Mouse (Mus musculus): ENCODE data around the gene Stard3. TPM values are rescaled to one million over a fixed set of nuclear protein-coding genes. Genes with fewer than 3 reads are reported as not detected.

Stard3 gene
- polyA plus RNA-seq, 1 experiment from 2014 or later, result 52.8 TPM

- H3K27me3 ChIP-seq (replicated peaks; ENCODE audit: control insufficient read depth, insufficient read depth, low read length), result peaks cover 46% of the 10 kb centered on the region
- WGBS, result 1% methylated on average over 30 of the region's 30 CpGs
- peaks cover 68% of the 10 kb centered on the region for H3K4me1 ChIP-seq (replicated peaks; ENCODE audit: control insufficient read depth, insufficient read depth, low read length)
- H3K9ac ChIP-seq (replicated peaks; ENCODE audit: low read depth, low read length), result peak overlapping the region; percentile 63
- no peaks in the 10 kb centered on the region for H3K9me3 ChIP-seq (ENCODE audit: control insufficient read depth, low read length)
- peak overlapping the region; percentile 75 for H3K4me2 ChIP-seq (ENCODE audit: low read length)
- H3K4me3 ChIP-seq (replicated peaks; ENCODE audit: low read length), result peak overlapping the region; percentile 35
- H3K27ac ChIP-seq (ENCODE audit: low read length), result peak overlapping the region; percentile 97
- ATAC-seq, result peak; percentile 34
- no peaks in the 10 kb centered on the region for H3K36me3 ChIP-seq (ENCODE audit: control insufficient read depth, insufficient read depth)
Measured at GRCm38 (mm10) chr11:98320806-98321676, 37.1 kb upstream of the Stard3 start.

GRCm38 (mm10) chr11:98321677-98322003 lies 36.5 kb upstream of the Stard3 start:
- WGBS, result 7% methylated on average over 5 of the region's 5 CpGs
- H3K4me3 ChIP-seq (replicated peaks; ENCODE audit: low read length), result no peak overlapping the region
- peak overlapping the region; percentile 97 for H3K27ac ChIP-seq (ENCODE audit: low read length)

GRCm38 (mm10) chr11:98322159-98322558 lies 36.0 kb upstream of the Stard3 start:
- peaks cover 40% of the 10 kb centered on the region for H3K27me3 ChIP-seq (replicated peaks; ENCODE audit: control insufficient read depth, insufficient read depth, low read length)
- WGBS, result 5% methylated on average over 1 of the region's 1 CpGs
- H3K4me1 ChIP-seq (replicated peaks; ENCODE audit: control insufficient read depth, insufficient read depth, low read length), result peaks cover 61% of the 10 kb centered on the region
- peak overlapping the region; percentile 99; the same call in 1 of the 2 replicates for H3K27ac ChIP-seq (ENCODE audit: low read length)
- H3K36me3 ChIP-seq (ENCODE audit: control insufficient read depth, insufficient read depth), result no peaks in the 10 kb centered on the region
- no peak overlapping the region for H3K4me3 ChIP-seq (replicated peaks; ENCODE audit: low read length)
- no peak overlapping the region for H3K4me2 ChIP-seq (ENCODE audit: low read length)
- no peak overlapping the region for H3K9ac ChIP-seq (replicated peaks; ENCODE audit: low read depth, low read length)
- ATAC-seq, result no peak
- no peaks in the 10 kb centered on the region for H3K9me3 ChIP-seq (ENCODE audit: control insufficient read depth, low read length)

More at GRCm38 (mm10) chr11:98321677-98322003, 36.5 kb upstream of the Stard3 start:
- Histone ChIP-seq H3K4me1 (replicated peaks; ENCODE audit: control insufficient read depth, insufficient read depth, low read length) (peaks cover 66% of the 10 kb centered on the region), H3K9me3 (ENCODE audit: control insufficient read depth, low read length) (no peaks in the 10 kb centered on the region), H3K27me3 (replicated peaks; ENCODE audit: control insufficient read depth, insufficient read depth, low read length) (peaks cover 41% of the 10 kb centered on the region), H3K4me2 (ENCODE audit: low read length) (peak overlapping the region; percentile 75), H3K36me3 (ENCODE audit: control insufficient read depth, insufficient read depth) (no peaks in the 10 kb centered on the region), H3K9ac (replicated peaks; ENCODE audit: low read depth, low read length) (peak overlapping the region; percentile 63)
- no peak for ATAC-seq

GRCm38 (mm10) chr11:98323136-98323866 lies 34.9 kb upstream of the Stard3 start:
- peak overlapping the region; percentile 59 for H3K4me3 ChIP-seq (replicated peaks; ENCODE audit: low read length)
- no peaks in the 10 kb centered on the region for H3K36me3 ChIP-seq (ENCODE audit: control insufficient read depth, insufficient read depth)
- WGBS, result 3% methylated on average over 10 of the region's 10 CpGs
- peaks cover 56% of the 10 kb centered on the region for H3K4me1 ChIP-seq (replicated peaks; ENCODE audit: control insufficient read depth, insufficient read depth, low read length)
- H3K27me3 ChIP-seq (replicated peaks; ENCODE audit: control insufficient read depth, insufficient read depth, low read length), result peaks cover 39% of the 10 kb centered on the region
- ATAC-seq, result no peak
- peak overlapping the region; percentile 61 for H3K9ac ChIP-seq (replicated peaks; ENCODE audit: low read depth, low read length)
- H3K9me3 ChIP-seq (ENCODE audit: control insufficient read depth, low read length), result no peaks in the 10 kb centered on the region
- peak overlapping the region; percentile 64 for H3K4me2 ChIP-seq (ENCODE audit: low read length)
- H3K27ac ChIP-seq (ENCODE audit: low read length), result peak overlapping the region; percentile 99

GRCm38 (mm10) chr11:98323933-98324332 lies 34.2 kb upstream of the Stard3 start:
- H3K4me2 ChIP-seq (ENCODE audit: low read length), result peak overlapping the region; percentile 64
- peak overlapping the region; percentile 59 for H3K4me3 ChIP-seq (replicated peaks; ENCODE audit: low read length)
- peaks cover 52% of the 10 kb centered on the region for H3K4me1 ChIP-seq (replicated peaks; ENCODE audit: control insufficient read depth, insufficient read depth, low read length)
- H3K27me3 ChIP-seq (replicated peaks; ENCODE audit: control insufficient read depth, insufficient read depth, low read length), result peaks cover 39% of the 10 kb centered on the region
- H3K9ac ChIP-seq (replicated peaks; ENCODE audit: low read depth, low read length), result peak overlapping the region; percentile 61
- H3K27ac ChIP-seq (ENCODE audit: low read length), result peak overlapping the region; percentile 99
- no peaks in the 10 kb centered on the region for H3K9me3 ChIP-seq (ENCODE audit: control insufficient read depth, low read length)
- ATAC-seq, result no peak
- no peaks in the 10 kb centered on the region for H3K36me3 ChIP-seq (ENCODE audit: control insufficient read depth, insufficient read depth)
- WGBS, result under 1% methylated on average over 9 of the region's 9 CpGs

- ATAC-seq, result no peak
- H3K36me3 ChIP-seq (ENCODE audit: control insufficient read depth, insufficient read depth), result no peaks in the 10 kb centered on the region
- H3K4me3 ChIP-seq (replicated peaks; ENCODE audit: low read length), result peak overlapping the region; percentile 59
- peaks cover 35% of the 10 kb centered on the region for H3K27me3 ChIP-seq (replicated peaks; ENCODE audit: control insufficient read depth, insufficient read depth, low read length)
- H3K9ac ChIP-seq (replicated peaks; ENCODE audit: low read depth, low read length), result peak overlapping the region; percentile 82
- WGBS, result 3% methylated on average over 14 of the region's 14 CpGs
- H3K9me3 ChIP-seq (ENCODE audit: control insufficient read depth, low read length), result no peaks in the 10 kb centered on the region
- H3K4me1 ChIP-seq (replicated peaks; ENCODE audit: control insufficient read depth, insufficient read depth, low read length), result peaks cover 42% of the 10 kb centered on the region
- H3K4me2 ChIP-seq (ENCODE audit: low read length), result peak overlapping the region; percentile 64
- peak overlapping the region; percentile 99 for H3K27ac ChIP-seq (ENCODE audit: low read length)
Measured at GRCm38 (mm10) chr11:98325191-98325820, 32.9 kb upstream of the Stard3 start.

- Histone ChIP-seq H3K9ac (replicated peaks; ENCODE audit: low read depth, low read length) (peak overlapping the region; percentile 82), H3K36me3 (ENCODE audit: control insufficient read depth, insufficient read depth) (no peaks in the 10 kb centered on the region), H3K4me1 (replicated peaks; ENCODE audit: control insufficient read depth, insufficient read depth, low read length) (peaks cover 41% of the 10 kb centered on the region), H3K27me3 (replicated peaks; ENCODE audit: control insufficient read depth, insufficient read depth, low read length) (peaks cover 36% of the 10 kb centered on the region), H3K4me3 (replicated peaks; ENCODE audit: low read length) (peak overlapping the region; percentile 59), H3K9me3 (ENCODE audit: control insufficient read depth, low read length) (no peaks in the 10 kb centered on the region), H3K27ac (ENCODE audit: low read length) (peak overlapping the region; percentile 99), H3K4me2 (ENCODE audit: low read length) (peak overlapping the region; percentile 64)
- WGBS, result 5% methylated on average over 22 of the region's 22 CpGs
- ATAC-seq, result no peak
Measured at GRCm38 (mm10) chr11:98325821-98326218, 32.3 kb upstream of the Stard3 start.

GRCm38 (mm10) chr11:98326741-98327135 lies 31.4 kb upstream of the Stard3 start:
- Histone ChIP-seq H3K4me1 (replicated peaks; ENCODE audit: control insufficient read depth, insufficient read depth, low read length) (peaks cover 34% of the 10 kb centered on the region), H3K27ac (ENCODE audit: low read length) (peak overlapping the region; percentile 99), H3K27me3 (replicated peaks; ENCODE audit: control insufficient read depth, insufficient read depth, low read length) (peaks cover 41% of the 10 kb centered on the region), H3K9ac (replicated peaks; ENCODE audit: low read depth, low read length) (peak overlapping the region; percentile 82), H3K36me3 (ENCODE audit: control insufficient read depth, insufficient read depth) (no peaks in the 10 kb centered on the region), H3K4me3 (replicated peaks; ENCODE audit: low read length) (peak overlapping the region; percentile 59), H3K9me3 (ENCODE audit: control insufficient read depth, low read length) (no peaks in the 10 kb centered on the region), H3K4me2 (ENCODE audit: low read length) (peak overlapping the region; percentile 64)
- ATAC-seq, result no peak
- 0% methylated on average over 19 of the region's 19 CpGs for WGBS
